Mouse (Mus musculus): ENCODE measurements at regions not wholly inside any gene's neighbourhood (a gene's known extent, or its start where the extent isn't known, plus 50 kb on each side); places are given as distances from the start of the nearest gene placed in this dataset.

- DNase-seq (ENCODE audit: low spot score in 2 of 2): no peak
These were observed 58.8 kb upstream of the Fut8 start for GRCm38 (mm10) chr12:77179138-77179537.

- DNase-seq (ENCODE audit: low spot score in 2 of 2): no peak
These were observed 59.9 kb upstream of the Fut8 start for GRCm38 (mm10) chr12:77177811-77178578.

DNA sequence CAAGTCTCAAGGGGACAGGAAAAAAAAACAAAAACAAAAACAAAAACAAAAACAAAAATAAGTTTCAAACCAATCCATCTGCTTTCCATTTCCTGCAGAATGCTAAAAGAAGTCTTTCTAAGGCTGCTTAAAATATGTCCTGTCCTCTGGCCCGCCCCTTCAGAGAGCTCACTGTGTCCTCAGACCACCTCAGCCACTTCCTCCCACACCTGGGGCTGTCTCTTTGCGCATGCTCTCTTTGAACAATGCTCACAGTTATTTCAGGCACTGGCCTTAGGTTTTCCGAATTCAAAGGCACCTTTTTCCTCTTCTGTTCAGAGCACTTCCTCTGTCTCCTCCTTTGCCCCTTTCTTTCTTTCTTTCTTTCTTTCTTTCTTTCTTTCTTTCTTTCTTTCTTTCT lies 60.6 kb upstream of the Fut8 start:
- no peak for DNase-seq (ENCODE audit: low spot score in 2 of 2)

DNA sequence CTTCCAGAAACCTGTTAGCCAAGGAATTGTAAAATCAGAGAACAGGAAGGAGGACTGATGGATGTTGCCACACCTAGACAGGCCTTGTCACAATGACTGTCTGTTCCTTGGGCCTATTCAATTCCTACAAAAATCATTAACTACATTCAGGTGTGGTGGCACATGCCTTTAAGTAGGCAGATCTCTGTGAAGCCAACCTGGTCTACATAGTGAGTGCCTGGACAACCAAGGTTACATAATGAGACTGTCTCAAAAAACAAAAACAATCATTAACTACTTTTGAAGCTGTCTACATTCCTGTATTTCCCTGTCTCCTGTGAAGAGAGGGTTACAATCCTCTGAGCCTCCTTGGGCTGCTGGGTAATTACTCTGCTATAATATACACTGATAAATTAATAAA lies 63.9 kb upstream of the Fut8 start:
- DNase-seq (ENCODE audit: low spot score in 2 of 2): no peak

- no peak for DNase-seq (ENCODE audit: low spot score in 2 of 2)
These were observed 65.4 kb upstream of the Fut8 start for GRCm38 (mm10) chr12:77172540-77172939.

- DNase-seq (ENCODE audit: low spot score in 2 of 2): no peak
These were observed 67.7 kb upstream of the Fut8 start for GRCm38 (mm10) chr12:77170257-77170656.

- no peak for DNase-seq (ENCODE audit: low spot score in 2 of 2)
These were observed 69.6 kb upstream of the Fut8 start for GRCm38 (mm10) chr12:77168367-77168766.

- no peak for DNase-seq (ENCODE audit: low spot score in 2 of 2)
These were observed 81.2 kb upstream of the Fut8 start for GRCm38 (mm10) chr12:77156698-77157097.

- DNase-seq (ENCODE audit: low spot score in 2 of 2): no peak
These were observed 82.3 kb upstream of the Fut8 start for GRCm38 (mm10) chr12:77155626-77156025.

- DNase-seq (ENCODE audit: low spot score in 2 of 2): no peak
These were observed 86.5 kb upstream of the Fut8 start for GRCm38 (mm10) chr12:77151471-77151870.

DNA sequence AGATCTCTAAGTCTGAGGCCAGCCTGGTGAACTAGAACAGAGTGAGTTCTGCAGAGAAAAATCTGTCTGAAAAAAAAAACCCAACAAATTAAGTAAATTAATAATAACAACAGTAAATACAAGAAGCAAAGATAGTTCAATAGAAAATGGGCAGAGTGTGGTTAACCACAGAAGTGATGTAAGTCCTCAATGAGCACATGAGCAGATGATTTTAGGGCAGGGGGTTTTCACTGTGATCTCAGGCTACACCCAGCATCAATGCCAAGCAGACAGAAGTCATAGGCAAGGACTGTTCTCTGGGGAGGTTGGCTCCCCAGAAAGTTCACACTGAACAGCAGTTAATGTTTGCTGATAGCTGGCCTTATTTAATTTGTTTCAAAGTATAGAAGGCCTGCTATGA lies 88.1 kb upstream of the Fut8 start:
- no peak for DNase-seq (ENCODE audit: low spot score in 2 of 2)

DNA sequence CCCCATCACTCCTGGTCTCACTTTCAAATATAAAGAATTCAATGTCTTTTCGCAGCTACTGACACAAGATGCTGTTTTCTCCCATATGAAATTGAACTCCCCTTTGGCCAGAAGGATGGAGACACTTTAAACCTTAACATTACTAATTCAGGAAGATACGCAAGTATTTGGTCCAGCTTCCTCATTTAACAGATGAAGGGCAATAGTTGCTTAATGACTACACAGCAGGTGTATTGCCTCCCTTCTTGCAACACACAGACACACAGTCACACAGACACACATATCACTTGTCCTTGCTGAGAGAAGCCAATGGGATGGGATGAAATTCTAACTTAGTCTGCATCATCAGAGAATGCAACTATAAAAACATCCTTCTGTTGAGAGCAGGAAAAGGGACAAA lies 89.8 kb upstream of the Fut8 start:
- no peak for DNase-seq (ENCODE audit: low spot score in 2 of 2)

DNA sequence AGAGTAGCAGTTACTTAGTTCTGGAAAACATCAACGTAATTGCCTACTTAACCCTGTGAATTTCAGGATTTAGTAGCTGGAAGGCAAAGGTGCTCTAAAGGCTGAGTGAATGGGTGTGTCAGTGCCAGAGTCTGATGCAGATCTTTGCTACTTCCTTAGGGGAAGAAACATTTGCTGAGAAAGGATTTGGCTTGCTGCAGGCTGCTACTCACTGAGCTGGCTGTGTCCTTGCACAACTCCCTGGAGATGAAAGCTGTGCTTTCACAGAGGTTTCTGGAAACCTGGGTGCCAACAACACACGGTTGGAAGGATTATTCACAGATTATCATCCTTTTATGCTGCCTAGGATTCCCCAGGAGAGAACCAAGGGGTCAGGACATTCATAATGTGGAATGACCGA lies 94.0 kb upstream of the Fut8 start:
- DNase-seq (ENCODE audit: low spot score in 2 of 2): no peak

DNA sequence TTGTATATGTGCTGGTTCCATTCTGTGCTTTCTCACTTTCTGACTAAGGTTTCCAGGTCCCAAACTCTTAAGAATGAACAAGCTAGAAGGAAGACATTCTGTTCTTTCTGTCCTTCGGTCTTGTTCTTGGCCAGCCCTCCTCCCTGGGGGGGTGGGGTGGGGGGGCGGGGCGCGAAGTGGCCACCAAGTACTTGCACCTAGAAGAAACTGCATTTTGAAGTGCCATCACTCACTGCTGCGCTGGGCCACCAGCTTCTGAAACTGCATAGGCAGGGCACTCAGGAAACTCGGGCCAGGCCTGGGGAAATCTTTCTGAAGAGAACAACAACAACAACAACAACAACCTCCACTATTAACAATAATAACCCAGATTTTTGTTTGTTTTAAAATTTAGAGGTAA lies 94.4 kb upstream of the Fut8 start:
- DNase-seq (ENCODE audit: low spot score in 2 of 2): no peak

DNA sequence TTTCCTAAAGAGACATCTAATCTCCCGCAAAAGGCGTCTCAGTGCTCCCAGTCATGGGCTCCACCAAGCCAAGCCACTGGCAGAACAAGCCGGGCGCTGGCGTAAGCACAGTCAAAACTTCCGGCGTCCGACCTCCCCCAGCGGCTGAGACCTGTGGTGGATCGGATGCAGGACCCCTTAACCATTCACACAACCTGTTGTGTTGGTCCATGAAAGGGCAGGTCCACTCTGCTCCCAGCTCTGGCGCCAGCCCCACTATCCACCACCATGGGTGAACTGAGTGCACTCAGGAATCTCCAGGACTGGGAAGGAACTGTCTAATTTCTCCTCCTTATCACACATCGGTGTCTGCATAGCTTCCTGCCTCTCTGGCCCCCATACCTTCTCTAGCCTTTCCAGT lies 94.8 kb upstream of the Fut8 start:
- DNase-seq (ENCODE audit: low spot score in 2 of 2): no peak

GRCm38 (mm10) chr12:77142224-77142623 lies 95.7 kb upstream of the Fut8 start:
- DNase-seq (ENCODE audit: low spot score in 2 of 2): no peak

DNA sequence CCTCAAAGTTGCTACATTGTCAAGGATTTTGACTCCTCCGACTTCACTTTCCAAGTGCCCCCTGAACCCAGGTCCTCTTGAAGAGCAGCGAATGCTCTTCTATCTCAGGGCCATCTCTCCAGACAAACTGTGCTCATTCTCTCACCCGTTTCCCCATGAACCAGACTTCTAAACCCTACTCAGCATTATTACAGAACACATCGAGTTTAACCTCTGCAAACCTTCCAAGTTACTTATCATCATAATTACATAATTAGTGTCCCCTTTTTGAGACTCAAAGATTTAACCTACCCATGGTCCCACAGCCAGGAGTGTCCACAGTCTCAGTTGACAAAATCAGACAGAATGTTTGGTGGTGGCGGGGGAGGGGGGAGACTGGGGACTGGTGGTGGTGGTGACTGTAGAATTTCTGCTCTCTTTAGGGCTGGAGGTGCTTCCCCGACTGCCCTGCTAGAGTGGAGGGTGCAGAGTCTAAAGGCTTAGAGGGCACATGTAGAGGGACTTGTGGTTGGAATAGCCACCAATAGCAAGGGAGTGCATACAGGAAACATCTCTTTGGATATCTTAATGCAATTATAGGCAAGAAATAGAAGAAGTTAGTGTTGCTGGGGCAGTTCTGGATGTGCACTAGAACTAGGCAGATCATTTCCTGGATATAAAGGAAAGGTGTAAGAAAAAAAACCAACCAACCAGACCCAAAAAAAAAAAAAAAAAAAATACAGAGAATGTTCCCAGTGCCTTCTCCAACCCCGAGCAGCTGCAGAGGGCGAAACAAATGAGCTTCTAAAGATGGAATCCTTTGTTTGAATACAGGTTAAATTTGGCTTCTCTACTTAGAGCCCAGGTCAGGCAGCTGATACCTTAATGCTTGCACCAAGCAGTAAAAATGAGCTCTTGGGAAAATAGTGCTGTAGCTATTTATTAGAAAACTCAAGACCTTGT lies 96.4 kb upstream of the Fut8 start:
- no peak for DNase-seq (ENCODE audit: low spot score in 2 of 2)

- DNase-seq (ENCODE audit: low spot score in 2 of 2): no peak
These were observed 97.3 kb upstream of the Fut8 start for GRCm38 (mm10) chr12:77140656-77141055.

DNA sequence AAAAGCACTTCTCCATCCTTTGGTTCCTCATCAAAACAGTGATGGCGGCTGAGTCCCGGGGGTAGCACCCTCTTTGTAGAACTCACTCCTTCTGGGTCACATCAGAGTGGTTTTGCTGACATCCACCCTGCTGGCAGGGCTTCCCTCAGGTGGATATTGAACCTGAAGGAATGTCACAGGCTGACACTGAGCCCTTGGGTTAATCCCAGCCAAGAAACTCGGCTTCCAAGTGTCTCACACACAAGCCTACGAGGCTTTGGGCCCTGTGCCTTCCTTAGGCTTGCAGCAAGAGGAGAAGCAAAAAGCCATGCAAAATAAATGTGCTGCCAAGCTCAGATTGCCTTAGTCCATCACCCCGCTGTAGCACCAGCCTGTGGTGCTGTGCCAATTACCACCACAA lies 97.8 kb upstream of the Fut8 start:
- DNase-seq (ENCODE audit: low spot score in 2 of 2): no peak

DNA sequence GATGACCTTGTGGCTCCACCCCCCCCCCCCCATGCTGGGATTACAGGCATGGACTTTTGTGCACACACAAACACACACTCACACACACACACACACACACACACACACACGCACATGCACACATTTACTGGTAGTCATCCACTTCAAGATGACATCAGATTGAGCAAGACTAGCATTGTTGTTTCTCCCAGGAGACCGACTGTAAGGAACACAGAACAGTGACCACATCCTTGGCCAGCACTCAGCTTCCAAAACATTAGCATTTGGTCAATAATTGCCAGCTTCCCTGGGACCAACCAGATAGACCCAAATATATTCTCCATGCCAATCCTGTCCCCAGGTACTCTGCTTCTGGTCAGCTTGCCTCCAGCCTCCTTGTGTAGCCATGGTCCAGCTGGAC lies 98.2 kb upstream of the Fut8 start:
- no peak for DNase-seq (ENCODE audit: low spot score in 2 of 2)

DNA sequence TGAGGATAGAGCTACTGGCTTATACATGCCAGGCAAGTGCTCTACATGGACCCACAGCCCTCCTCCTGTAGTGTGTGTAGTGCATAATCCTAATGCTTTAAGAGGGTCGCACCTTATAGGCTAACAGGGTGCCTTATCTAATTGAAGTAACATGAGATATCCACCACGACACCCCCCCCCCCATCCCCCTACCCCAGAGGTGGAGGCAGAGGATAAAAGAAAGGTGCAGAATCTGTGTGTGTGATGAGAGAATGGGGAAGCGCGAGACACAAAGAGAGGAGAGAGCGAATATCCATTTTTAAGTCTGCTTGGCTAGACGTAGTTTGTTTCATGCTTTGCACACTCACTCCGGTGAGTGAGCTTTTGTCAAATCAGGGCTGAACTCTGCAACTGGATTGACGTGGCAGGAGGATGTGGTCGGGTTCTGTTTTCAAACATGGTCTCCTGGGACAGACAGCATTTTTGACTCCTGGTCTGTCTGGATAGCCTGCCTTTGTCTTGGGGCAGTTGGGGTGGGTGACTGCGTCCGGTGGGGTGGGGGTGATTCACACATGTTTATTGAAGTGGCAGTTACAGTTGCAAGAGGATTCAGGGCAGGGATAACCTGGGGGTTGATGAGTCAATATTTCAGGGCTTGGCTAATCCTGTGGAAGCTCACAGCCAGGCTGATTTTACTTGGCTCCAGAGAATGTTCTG lies 99.3 kb upstream of the Fut8 start:
- DNase-seq (ENCODE audit: low spot score in 2 of 2): no peak

GRCm38 (mm10) chr12:77137291-77137830 lies 100.6 kb upstream of the Fut8 start:
- DNase-seq (ENCODE audit: low spot score in 2 of 2): no peak
